Mouse (Mus musculus) lung, embryonic 16.5 days (tissue): ENCODE data around the gene Nfatc2ip. TPM values are rescaled to one million over a fixed set of nuclear protein-coding genes. Genes with fewer than 3 reads are reported as not detected.
"Not testable (repeated sequence)": the region's sequence is repeated elsewhere in the genome, so short reads cannot be mapped to it uniquely, and the experiment has no call there.

ENCODE experiments used
- ATAC-seq: fragments of 200-750 bp; cut with Nextera tagmentation; 2 replicates; pipeline ENCODE4 v1.8.0; 2017; ENCODE audit warnings: low read depth, mild to moderate bottlenecking, moderate library complexity
- H3K27ac ChIP-seq: fragments of 300-500 bp; sonication (generic); 2 replicates; pipeline ENCODE4 v1.5.1; 2014; ENCODE audit warnings: mild to moderate bottlenecking, control low read depth, low read length
- H3K27me3 ChIP-seq: fragments of 300-500 bp; sonication (generic); 2 replicates; pipeline ENCODE4 v1.6.1; 2014; ENCODE audit warnings: low read depth, low read length, mixed read lengths; ENCODE audit not compliant: control insufficient read depth, insufficient read depth
- H3K36me3 ChIP-seq: fragments of 300-500 bp; sonication (generic); 2 replicates; pipeline ENCODE4 v1.6.1; 2014; ENCODE audit warnings: low read length; ENCODE audit not compliant: control insufficient read depth, insufficient read depth
- H3K4me1 ChIP-seq: fragments of 300-500 bp; sonication (generic); replicated peaks from 2 replicates; pipeline ENCODE4 v1.6.1; 2014; ENCODE audit warnings: low read length, mixed read lengths; ENCODE audit not compliant: control insufficient read depth, insufficient read depth
- H3K4me2 ChIP-seq: fragments of 300-500 bp; sonication (generic); 2 replicates; pipeline ENCODE4 v1.6.1; 2014; ENCODE audit warnings: low read depth, low read length, control low read depth
- H3K4me3 ChIP-seq: fragments of 300-500 bp; sonication (generic); 2 replicates; pipeline ENCODE4 v1.5.1; 2014; ENCODE audit warnings: mild to moderate bottlenecking, low read length, control low read depth
- H3K9ac ChIP-seq: fragments of 300-500 bp; sonication (generic); 2 replicates; pipeline ENCODE4 v1.6.1; 2014; ENCODE audit warnings: low read length, control low read depth
- H3K9me3 ChIP-seq: fragments of 300-500 bp; sonication (generic); 2 replicates; pipeline ENCODE4 v1.6.1; 2016; ENCODE audit warnings: low read length; ENCODE audit not compliant: control insufficient read depth
- WGBS: fragments of 180-500 bp; shearing (Covaris S2); extraction: QIAGEN DNeasy Blood & Tissue Kit; methylation state at CpG from one replicate; pipeline ENCODE4 v1.1.7; 2014; 5-methylcytosine and 5-hydroxymethylcytosine counted together
- polyA plus RNA-seq: library from polyadenylated mRNA; unstranded; fragments of >200 nt; fragmentation: Nextera tagmentation; extraction: Ambion mirVana; gene quantifications from 2 replicates; pipeline ENCODE4 v1.2.1, GENCODE M21; 2015

Gene Nfatc2ip
- polyA plus RNA-seq, 1 experiment from 2014 or later: 2.4 TPM

DNA sequence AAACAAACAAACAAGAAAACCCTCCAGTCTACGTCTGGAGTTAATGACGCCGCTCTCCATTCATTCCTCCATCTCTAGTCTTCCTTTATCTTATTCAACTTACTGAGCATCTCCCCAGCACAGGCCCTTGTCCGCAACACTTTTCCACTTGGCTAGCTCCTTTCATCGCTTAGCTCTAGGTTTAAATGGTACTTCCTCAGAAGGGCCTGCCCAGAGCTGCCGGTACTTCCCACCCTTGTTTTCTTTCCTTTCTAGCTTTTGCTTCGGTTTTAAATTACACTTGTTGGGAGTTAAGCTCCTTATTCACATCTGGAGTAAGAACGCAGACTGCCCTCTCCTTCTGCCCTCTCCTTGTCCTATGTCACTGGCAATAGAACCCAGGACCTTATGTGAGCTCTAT, 20.5 kb upstream of the Nfatc2ip start:
- no peaks in the 10 kb centered on the region for H3K9me3 ChIP-seq
- no peak overlapping the region for H3K4me2 ChIP-seq
- no peaks in the 10 kb centered on the region for H3K27me3 ChIP-seq
- H3K4me3 ChIP-seq: no peak overlapping the region
- H3K36me3 ChIP-seq: no peaks in the 10 kb centered on the region
- no peak overlapping the region for H3K9ac ChIP-seq
- no peaks in the 10 kb centered on the region for H3K4me1 ChIP-seq
- H3K27ac ChIP-seq: no peak overlapping the region
- no peak for ATAC-seq
- 65% methylated on average over 8 of the region's 8 CpGs for WGBS

DNA sequence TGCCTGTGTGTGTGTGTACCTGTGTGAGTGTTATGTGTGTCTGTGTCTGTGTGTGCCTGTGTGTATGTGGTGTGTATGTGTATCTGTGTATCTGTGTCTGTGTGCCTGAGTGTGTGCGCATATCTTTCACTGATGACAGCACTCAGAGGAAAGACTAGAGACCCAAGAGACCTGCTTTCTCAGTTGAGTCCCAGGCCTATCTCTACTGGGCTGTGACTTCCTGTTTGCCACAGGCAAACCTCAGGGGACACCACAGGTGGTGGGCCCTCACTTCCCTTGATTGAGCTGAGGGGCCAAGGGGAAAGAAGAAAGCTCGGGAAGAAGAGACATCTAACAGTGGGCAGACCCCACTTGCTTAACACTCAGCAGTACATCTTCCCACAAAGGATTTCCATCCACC, 20.1 kb upstream of the Nfatc2ip start:
- Histone ChIP-seq H3K4me2 (no peak overlapping the region), H3K9ac (no peak overlapping the region), H3K27me3 (no peaks in the 10 kb centered on the region), H3K9me3 (no peaks in the 10 kb centered on the region), H3K4me1 (no peaks in the 10 kb centered on the region), H3K27ac (no peak overlapping the region), H3K4me3 (no peak overlapping the region), H3K36me3 (no peaks in the 10 kb centered on the region)
- 53% methylated on average over 2 of the region's 2 CpGs for WGBS
- no peak for ATAC-seq

DNA sequence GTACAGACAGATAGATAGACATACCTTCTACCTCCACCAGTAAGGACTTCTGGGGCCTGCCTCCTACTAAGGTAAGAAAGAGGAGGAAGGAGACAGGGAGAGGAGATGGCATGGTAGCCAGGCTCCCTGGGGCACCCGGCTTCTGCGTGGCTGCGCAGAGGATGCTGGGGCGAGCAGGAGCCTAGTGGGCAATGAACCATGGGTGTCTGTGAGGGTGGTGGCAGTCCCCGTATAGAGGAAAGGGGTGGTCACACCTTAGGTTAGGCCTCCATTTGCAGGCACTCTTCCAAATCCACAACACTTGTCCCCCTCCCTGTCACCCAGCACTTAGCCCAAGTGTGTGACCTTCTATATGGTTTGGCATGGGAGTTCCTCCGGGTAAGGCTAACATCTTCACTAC, 18.2 kb upstream of the Nfatc2ip start, which contains the start of gene Cd19:
TSS of gene Cd19 (minus strand) at position 165 of the 400 bp plus-strand sequence.
- WGBS: 82% methylated on average over 6 of the region's 6 CpGs
- Histone ChIP-seq H3K4me3 (no peak within 1 kb of the TSS), H3K9ac (no peak within 1 kb of the TSS), H3K27me3 (no peaks in the 10 kb centered on the region), H3K36me3 (no peaks in the 10 kb centered on the region), H3K4me2 (no peak within 1 kb of the TSS), H3K4me1 (no peaks in the 10 kb centered on the region), H3K9me3 (no peaks in the 10 kb centered on the region), H3K27ac (no peak within 1 kb of the TSS)
- no peak for ATAC-seq

DNA sequence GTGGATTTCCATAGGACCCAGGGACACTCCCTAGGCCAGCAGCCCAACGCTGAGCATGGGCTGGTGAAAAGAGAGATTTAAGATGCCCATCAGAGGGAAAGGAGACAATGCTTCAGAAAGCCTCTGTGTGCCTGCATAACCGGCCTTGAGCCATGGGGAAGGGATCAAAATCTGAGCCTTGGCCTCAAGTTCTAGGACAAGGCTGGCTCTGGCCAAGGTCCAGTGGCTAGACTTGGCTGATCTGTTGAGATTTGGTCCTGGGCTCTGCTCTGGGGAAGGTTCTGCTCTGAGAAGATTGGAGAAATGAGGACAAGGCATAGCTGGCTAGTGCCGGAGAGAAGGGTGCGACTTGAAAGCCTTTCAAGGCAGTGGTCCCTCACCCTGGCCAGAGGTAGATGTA, 14.5 kb upstream of the Nfatc2ip start:
- H3K4me2 ChIP-seq: no peak overlapping the region
- H3K27me3 ChIP-seq: no peaks in the 10 kb centered on the region
- H3K4me1 ChIP-seq: no peaks in the 10 kb centered on the region
- ATAC-seq: no peak
- no peak overlapping the region for H3K4me3 ChIP-seq
- 95% methylated on average over 4 of the region's 4 CpGs for WGBS
- no peaks in the 10 kb centered on the region for H3K36me3 ChIP-seq
- no peaks in the 10 kb centered on the region for H3K9me3 ChIP-seq
- no peak overlapping the region for H3K9ac ChIP-seq
- no peak overlapping the region for H3K27ac ChIP-seq

DNA sequence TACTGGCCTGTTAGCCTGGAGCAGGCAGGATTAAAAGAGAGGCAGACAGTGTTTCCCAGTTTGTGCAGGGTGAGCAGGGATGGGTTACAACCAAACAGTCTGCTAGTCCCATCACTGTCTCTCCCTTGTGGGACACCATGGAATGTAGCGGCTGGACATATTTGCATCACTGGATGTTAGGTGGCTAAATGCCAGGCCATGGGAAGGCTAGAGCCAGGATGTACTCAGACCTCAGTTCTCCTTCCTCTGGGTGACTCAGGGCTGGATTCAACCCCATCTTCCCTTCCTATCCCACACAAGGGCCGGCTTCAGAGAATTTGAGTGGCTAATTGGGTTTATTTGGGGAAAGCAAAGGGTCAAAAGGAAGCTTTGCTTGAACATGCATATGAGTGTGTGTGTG, 12.1 kb upstream of the Nfatc2ip start:
- H3K9me3 ChIP-seq: no peaks in the 10 kb centered on the region
- no peak overlapping the region for H3K9ac ChIP-seq
- H3K27me3 ChIP-seq: no peaks in the 10 kb centered on the region
- no peak overlapping the region for H3K27ac ChIP-seq
- H3K36me3 ChIP-seq: no peaks in the 10 kb centered on the region
- no peak overlapping the region for H3K4me3 ChIP-seq
- no peaks in the 10 kb centered on the region for H3K4me1 ChIP-seq
- H3K4me2 ChIP-seq: no peak overlapping the region
- no peak for ATAC-seq
- WGBS: 78% methylated on average over 2 of the region's 2 CpGs

DNA sequence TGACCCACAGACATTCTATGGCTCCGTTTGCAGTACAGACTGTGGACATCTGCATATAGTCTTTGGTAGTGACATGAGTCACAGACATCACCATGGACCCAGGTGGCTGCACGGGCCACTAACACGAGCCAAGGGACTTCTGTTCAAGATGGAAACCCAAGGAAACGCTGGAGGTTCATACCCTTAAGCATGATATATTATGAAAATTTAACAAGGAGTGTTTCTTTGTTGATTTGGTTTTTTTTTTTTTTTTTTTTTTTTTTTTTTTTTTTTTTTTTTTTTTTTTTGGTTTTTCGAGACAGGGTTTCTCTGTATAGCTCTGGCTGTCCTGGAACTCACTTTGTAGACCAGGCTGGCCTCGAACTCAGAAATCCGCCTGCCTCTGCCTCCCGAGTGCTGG, 6.0 kb upstream of the Nfatc2ip start:
- not testable (repeated sequence) for H3K9ac ChIP-seq, H3K4me3 ChIP-seq, H3K4me2 ChIP-seq, H3K27ac ChIP-seq, ATAC-seq, H3K36me3 ChIP-seq, H3K27me3 ChIP-seq, H3K9me3 ChIP-seq, H3K4me1 ChIP-seq
- 71% methylated on average over 7 of the region's 8 CpGs for WGBS

DNA sequence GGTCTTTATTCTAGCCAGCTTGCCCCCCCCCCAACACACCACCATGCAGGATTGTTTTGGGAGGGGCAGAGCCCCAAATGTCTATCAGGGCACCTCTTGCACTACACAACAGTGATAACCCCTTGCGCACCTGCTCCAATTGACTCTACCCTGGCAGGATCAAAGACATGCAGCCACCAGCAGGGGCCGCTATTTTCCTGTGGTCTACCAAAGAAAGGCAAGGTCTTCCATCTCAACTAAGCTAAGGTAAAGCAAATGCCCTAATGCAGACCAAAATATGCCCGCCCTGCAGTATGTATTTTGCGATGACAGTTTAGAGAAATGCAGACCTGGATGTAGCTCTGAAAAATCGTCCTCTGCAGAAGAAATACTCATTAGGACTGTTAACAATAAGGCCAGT, 3.0 kb upstream of the Nfatc2ip start:
- H3K27me3 ChIP-seq: no peaks in the 10 kb centered on the region
- H3K4me1 ChIP-seq: peaks cover 8% of the 10 kb centered on the region
- no peak overlapping the region for H3K4me3 ChIP-seq
- no peaks in the 10 kb centered on the region for H3K9me3 ChIP-seq
- H3K27ac ChIP-seq: no peak overlapping the region
- no peak overlapping the region for H3K4me2 ChIP-seq
- H3K36me3 ChIP-seq: no peaks in the 10 kb centered on the region
- no peak for ATAC-seq
- no peak overlapping the region for H3K9ac ChIP-seq
- 6% methylated on average over 5 of the region's 5 CpGs for WGBS

DNA sequence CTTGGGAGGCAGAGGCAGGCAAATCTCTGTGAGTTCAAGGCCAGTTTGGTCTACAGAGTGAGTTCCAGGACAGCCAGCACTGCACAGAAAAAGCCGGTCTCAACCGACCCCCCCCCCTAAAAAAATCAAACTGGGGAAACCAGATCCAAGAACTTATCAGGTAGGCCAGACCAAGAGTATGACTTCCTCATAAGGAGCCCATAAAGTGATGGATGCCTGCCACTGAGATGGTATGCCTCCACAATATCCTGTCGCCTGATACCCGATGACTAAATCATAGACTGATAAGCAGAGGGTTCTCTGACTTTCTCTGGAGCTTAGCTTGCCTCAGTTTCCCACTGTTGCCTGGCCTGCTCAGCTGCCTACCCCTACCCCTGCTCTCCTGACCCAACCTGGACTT, 1.3 kb upstream of the Nfatc2ip start:
- Histone ChIP-seq H3K9me3 (no peaks in the 10 kb centered on the region), H3K27ac (no peak overlapping the region), H3K36me3 (no peaks in the 10 kb centered on the region), H3K9ac (no peak overlapping the region), H3K4me2 (no peak overlapping the region), H3K4me1 (peaks cover 8% of the 10 kb centered on the region), H3K27me3 (no peaks in the 10 kb centered on the region), H3K4me3 (no peak overlapping the region)
- no peak for ATAC-seq
- 79% methylated on average over 4 of the region's 4 CpGs for WGBS

DNA sequence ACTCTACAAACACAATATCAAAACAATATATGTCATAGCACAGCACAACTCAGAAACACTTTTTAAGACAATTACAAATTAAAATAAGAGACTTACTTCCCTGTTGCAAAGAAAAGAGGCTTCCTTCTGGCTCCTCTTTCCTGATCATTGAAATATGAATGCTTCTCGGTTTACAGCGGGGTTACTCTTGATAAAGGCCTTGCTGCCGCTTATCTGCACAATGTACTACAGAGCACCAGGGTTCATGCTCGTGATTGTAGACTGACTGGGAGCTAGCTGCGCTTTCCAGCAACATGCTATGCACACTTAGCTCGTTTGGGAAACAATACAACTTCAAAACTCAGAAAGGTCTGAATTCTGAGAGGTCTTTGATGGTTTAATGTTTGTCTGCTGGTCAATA, 684 bp upstream of the Nfatc2ip start:
- Histone ChIP-seq H3K9ac (peak overlapping the region; percentile 44; the same call in 1 of the 2 replicates), H3K9me3 (no peaks in the 10 kb centered on the region), H3K36me3 (no peaks in the 10 kb centered on the region), H3K27me3 (no peaks in the 10 kb centered on the region), H3K4me2 (peak overlapping the region; percentile 46), H3K27ac (no peak overlapping the region), H3K4me1 (peaks cover 8% of the 10 kb centered on the region), H3K4me3 (peak overlapping the region; percentile 16; the same call in 1 of the 2 replicates)
- no peak for ATAC-seq
- WGBS: 47% methylated on average over 6 of the region's 6 CpGs
